Mouse (Mus musculus): ENCODE results near the gene Abcd2. TPM values are rescaled to one million over a fixed set of nuclear protein-coding genes. Genes with fewer than 3 reads are reported as not detected.

Gene Abcd2
- polyA plus RNA-seq, 1 experiment from 2014 or later: 5.0 TPM

DNA sequence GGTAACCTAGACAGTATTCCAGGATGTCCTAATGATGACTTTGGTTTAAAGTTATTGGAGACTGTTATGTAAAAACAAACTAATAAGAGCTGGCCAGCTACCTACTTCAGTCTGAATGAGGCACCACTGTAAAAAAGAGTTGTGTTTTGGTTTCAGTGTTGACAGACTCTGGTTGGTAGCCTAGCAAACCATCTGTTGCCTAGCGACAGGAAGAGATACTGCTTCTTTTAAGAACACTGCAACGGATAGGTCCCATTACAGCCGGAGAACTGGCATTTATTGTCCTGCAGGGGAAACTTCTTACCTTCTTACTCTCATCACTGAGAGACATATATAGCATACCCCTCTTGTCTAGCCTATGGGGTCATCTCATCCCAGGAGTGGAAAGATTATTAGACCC lies 86.7 kb downstream of the Abcd2 start:
- Histone ChIP-seq H3K27me3 (ENCODE audit: control insufficient read depth, insufficient read depth, low read length) (no peaks in the 10 kb centered on the region), H3K36me3 (ENCODE audit: control insufficient read depth, insufficient read depth, low read length) (no peaks in the 10 kb centered on the region), H3K9me3 (ENCODE audit: control insufficient read depth, low read length) (no peaks in the 10 kb centered on the region), H3K4me2 (replicated peaks; ENCODE audit: low read depth, low read length) (no peak overlapping the region), H3K27ac (ENCODE audit: low read depth, low read length) (no peak overlapping the region), H3K4me3 (ENCODE audit: low read length) (no peak overlapping the region), H3K4me1 (ENCODE audit: control insufficient read depth, insufficient read depth, low read length) (no peaks in the 10 kb centered on the region), H3K9ac (ENCODE audit: low read depth, low read length) (no peak overlapping the region)
- ATAC-seq (ENCODE audit: low FRiP score, low TSS enrichment): no peak
- WGBS: 36% methylated on average over 3 of the region's 3 CpGs

DNA sequence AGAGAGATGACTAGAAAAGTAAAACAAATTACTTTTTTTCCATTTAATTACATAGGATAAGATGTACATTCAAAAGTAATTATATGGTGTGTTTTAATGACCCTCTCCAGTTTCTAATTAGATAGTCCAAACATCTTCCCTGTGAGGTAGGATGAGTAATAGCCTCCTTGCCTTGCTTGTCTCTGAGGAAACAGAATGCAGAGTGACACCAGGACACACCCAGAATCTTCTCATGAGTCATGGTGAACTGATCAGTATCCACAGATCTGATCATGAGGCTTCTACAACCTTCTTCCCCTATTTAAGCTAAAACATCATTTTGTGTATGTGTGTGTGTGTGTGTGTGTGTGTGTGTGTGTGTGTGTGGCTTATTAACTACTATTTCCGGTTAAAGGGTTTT lies 87.3 kb downstream of the Abcd2 start:
- no peaks in the 10 kb centered on the region for H3K27me3 ChIP-seq (ENCODE audit: control insufficient read depth, insufficient read depth, low read length)
- H3K4me2 ChIP-seq (replicated peaks; ENCODE audit: low read depth, low read length): no peak overlapping the region
- no peak overlapping the region for H3K9ac ChIP-seq (ENCODE audit: low read depth, low read length)
- no peaks in the 10 kb centered on the region for H3K4me1 ChIP-seq (ENCODE audit: control insufficient read depth, insufficient read depth, low read length)
- WGBS: 81% methylated on average over 1 of the region's 1 CpGs
- H3K9me3 ChIP-seq (ENCODE audit: control insufficient read depth, low read length): no peaks in the 10 kb centered on the region
- no peak overlapping the region for H3K27ac ChIP-seq (ENCODE audit: low read depth, low read length)
- H3K36me3 ChIP-seq (ENCODE audit: control insufficient read depth, insufficient read depth, low read length): no peaks in the 10 kb centered on the region
- no peak for ATAC-seq (ENCODE audit: low FRiP score, low TSS enrichment)
- H3K4me3 ChIP-seq (ENCODE audit: low read length): no peak overlapping the region

DNA sequence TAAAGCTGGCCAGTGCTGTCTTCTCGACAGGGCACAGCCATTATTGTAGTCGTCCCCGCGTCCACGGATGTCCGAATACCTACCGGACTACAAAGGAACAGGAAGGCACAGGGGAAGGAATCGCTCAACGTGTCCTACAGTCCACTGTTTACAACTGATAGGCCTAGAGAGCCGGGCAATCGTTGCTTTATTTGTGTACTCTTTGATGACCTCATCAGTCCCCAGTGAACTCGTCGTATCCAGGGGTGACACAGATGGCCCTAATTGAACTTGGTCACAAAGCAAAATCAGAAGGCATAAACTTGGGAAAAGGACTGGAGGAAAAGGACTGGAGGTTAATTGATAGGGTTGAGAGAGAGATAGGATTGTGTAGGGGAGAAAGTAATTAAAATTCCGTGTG lies 87.8 kb downstream of the Abcd2 start:
- Histone ChIP-seq H3K4me2 (replicated peaks; ENCODE audit: low read depth, low read length) (no peak overlapping the region), H3K36me3 (ENCODE audit: control insufficient read depth, insufficient read depth, low read length) (no peaks in the 10 kb centered on the region), H3K4me1 (ENCODE audit: control insufficient read depth, insufficient read depth, low read length) (no peaks in the 10 kb centered on the region), H3K27ac (ENCODE audit: low read depth, low read length) (no peak overlapping the region), H3K27me3 (ENCODE audit: control insufficient read depth, insufficient read depth, low read length) (no peaks in the 10 kb centered on the region), H3K9me3 (ENCODE audit: control insufficient read depth, low read length) (no peaks in the 10 kb centered on the region), H3K9ac (ENCODE audit: low read depth, low read length) (no peak overlapping the region), H3K4me3 (ENCODE audit: low read length) (no peak overlapping the region)
- WGBS: 79% methylated on average over 14 of the region's 14 CpGs
- ATAC-seq (ENCODE audit: low FRiP score, low TSS enrichment): no peak

DNA sequence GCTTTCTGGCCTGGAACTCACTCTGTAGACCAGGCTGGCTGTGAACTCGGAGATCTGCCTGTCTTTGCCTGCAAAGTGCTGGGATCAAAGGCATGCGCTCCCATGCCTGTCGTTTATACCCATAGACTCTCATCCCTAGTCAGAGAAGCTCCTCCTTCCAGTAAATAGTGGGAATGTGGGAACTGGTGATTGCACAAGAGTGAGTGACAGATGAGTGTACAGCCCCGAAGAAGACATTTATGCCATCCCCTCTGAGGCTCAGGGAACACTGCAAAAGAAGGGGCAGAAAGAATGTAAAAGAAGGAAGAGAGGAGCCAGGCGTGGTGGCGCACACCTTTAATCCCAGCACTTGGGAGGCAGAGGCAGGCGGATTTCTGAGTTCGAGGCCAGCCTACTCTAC lies 88.3 kb downstream of the Abcd2 start:
- no peak for ATAC-seq (ENCODE audit: low FRiP score, low TSS enrichment)
- H3K4me2 ChIP-seq (replicated peaks; ENCODE audit: low read depth, low read length): no peak overlapping the region
- H3K27ac ChIP-seq (ENCODE audit: low read depth, low read length): no peak overlapping the region
- no peak overlapping the region for H3K4me3 ChIP-seq (ENCODE audit: low read length)
- H3K4me1 ChIP-seq (ENCODE audit: control insufficient read depth, insufficient read depth, low read length): no peaks in the 10 kb centered on the region
- H3K36me3 ChIP-seq (ENCODE audit: control insufficient read depth, insufficient read depth, low read length): no peaks in the 10 kb centered on the region
- WGBS: 87% methylated on average over 8 of the region's 8 CpGs
- no peak overlapping the region for H3K9ac ChIP-seq (ENCODE audit: low read depth, low read length)
- H3K9me3 ChIP-seq (ENCODE audit: control insufficient read depth, low read length): no peaks in the 10 kb centered on the region
- H3K27me3 ChIP-seq (ENCODE audit: control insufficient read depth, insufficient read depth, low read length): no peaks in the 10 kb centered on the region

DNA sequence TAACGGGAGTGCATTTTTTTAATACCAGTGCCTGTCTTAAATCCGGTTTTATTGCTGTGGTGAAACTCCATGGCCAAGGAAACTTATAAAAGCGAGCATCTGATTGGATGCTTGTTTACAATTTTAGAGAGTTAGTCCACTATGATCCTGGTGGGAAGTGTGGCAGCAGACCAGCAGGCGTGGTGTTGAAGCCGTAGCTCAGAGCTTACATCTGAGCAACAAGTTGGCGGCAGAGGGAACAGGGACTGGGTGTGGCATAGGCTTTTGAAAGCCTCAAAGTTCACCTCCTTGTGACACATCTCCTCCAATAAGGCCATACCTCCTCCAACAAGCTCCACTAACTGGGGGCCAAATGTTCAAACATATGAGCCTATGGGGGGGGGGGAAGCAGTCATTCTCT lies 95.0 kb downstream of the Abcd2 start:
- Histone ChIP-seq H3K9me3 (ENCODE audit: control insufficient read depth, low read length) (no peaks in the 10 kb centered on the region), H3K4me1 (ENCODE audit: control insufficient read depth, insufficient read depth, low read length) (0 out of 2 replicates have a peak, but pooled peaks cover 3% of the 10 kb centered on the region), H3K36me3 (ENCODE audit: control insufficient read depth, insufficient read depth, low read length) (no peaks in the 10 kb centered on the region), H3K27me3 (ENCODE audit: control insufficient read depth, insufficient read depth, low read length) (no peaks in the 10 kb centered on the region), H3K4me2 (replicated peaks; ENCODE audit: low read depth, low read length) (no peak overlapping the region), H3K27ac (ENCODE audit: low read depth, low read length) (no peak overlapping the region), H3K9ac (ENCODE audit: low read depth, low read length) (no peak overlapping the region), H3K4me3 (ENCODE audit: low read length) (no peak overlapping the region)
- ATAC-seq (ENCODE audit: low FRiP score, low TSS enrichment): no peak
- 88% methylated on average over 6 of the region's 6 CpGs for WGBS

Other genes with a start within 250 kb of the Abcd2 start
- 5.3 and 8.1 TPM in 2 replicates for gene Kif21a, start 141.9 kb downstream of the Abcd2 start, polyA plus RNA-seq (2014; fragmentation: Nextera tagmentation; extraction: Ambion mirVana)
- 0.16 TPM in 1 of 2 replicates, not detected in the other for gene CN725425, start 7.7 kb upstream of the Abcd2 start, polyA plus RNA-seq (2014; fragmentation: Nextera tagmentation; extraction: Ambion mirVana)

Measured in kidney, embryonic 14.5 days (tissue).